In genomic region chr13:101278127-101278526, GRCm38 (mm10) we compare ENCODE assay signal across 20 mouse cellular contexts.
DNase-seq lines count a peak whose midpoint lies in the region; TF ChIP-seq lines count a peak whose summit lies in the region.
"Had no signal": no experiment of that assay in that cellular context is flagged by ENCODE, and none has a peak within 500 bp of the region (broad histone marks: within the 10 kb centered on the region; RNA-seq: fewer than 3 reads in every experiment).

No protein-coding gene starts in this region.

- H3K4me3 ChIP-seq in gastrocnemius, adult 2 months, result no peak overlapping the region
- H3K4me3 ChIP-seq: embryonic facial prominence, embryonic 13.5 days; forebrain, embryonic 10.5 days; forebrain, embryonic 13.5 days had no signal

- no peak for DNase-seq in gastrocnemius, adult 2 months
- no peak for DNase-seq in gastrocnemius, postnatal 14 days
- peak; percentile 7 to 31 for DNase-seq in heart, adult 18-20 months
- DNase-seq in heart, postnatal 14 days, result no peak
- DNase-seq in skeletal muscle tissue, adult 2 months (ENCODE audit: low read depth, low spot score), result peak; percentile 53
- DNase-seq in layer of hippocampus, adult 9-11 months, result no peak
- DNase-seq: adrenal gland, adult 2 months; adrenal gland, postnatal 14 days; cerebellum, adult 11 months; cerebellum, adult 2 months; cerebellum, adult 9-11 months; cerebellum, postnatal 25 days; gastrocnemius, postnatal 10 days; heart, postnatal 4 days; kidney, adult 18-20 months had no signal

- no peak for TF ChIP-seq CTCF in gastrocnemius, adult 2 months (IDR thresholded peaks at IDR 0.05)

- intact Hi-C loops in gastrocnemius, adult 2 months (cut with DNase I), result no loop called here
- intact Hi-C loops in gastrocnemius, postnatal 14 days (cut with DNase I; ENCODE audit: low total_unique reads), result loop anchor here (10.0 kb wide), 1 partner anchor 73 kb away; no protein-coding TSS in a partner anchor
- intact Hi-C loops in heart, postnatal 14 days (cut with DNase I), result no loop called here

- H3K27ac ChIP-seq in gastrocnemius, adult 2 months, result peak overlapping the region; percentile 53
- H3K27ac ChIP-seq: embryonic facial prominence, embryonic 13.5 days; forebrain, embryonic 10.5 days; forebrain, embryonic 13.5 days; hindbrain, embryonic 14.5 days; hindbrain, postnatal 0 days had no signal

Comparison
In these comparisons a context has a peak if more than half of its experiments do, and no peak if none do; other contexts are left out.
1. DNase-seq: peak in heart, adult 18-20 months (2 of 2) and skeletal muscle tissue, adult 2 months (single experiment); none in gastrocnemius, adult 2 months (single experiment), gastrocnemius, postnatal 14 days (single experiment), heart, postnatal 14 days (0 of 2) and layer of hippocampus, adult 9-11 months (single experiment).